Mouse (Mus musculus) layer of hippocampus, adult 8-10 months (tissue): ENCODE measurements around the gene Map3k10. TPM values are rescaled to one million over a fixed set of nuclear protein-coding genes. Genes with fewer than 3 reads are reported as not detected.
A peak's percentile ranks its signal among the peaks of the same experiment; 100 is the strongest.
"Not testable (repeated sequence)": the region's sequence is repeated elsewhere in the genome, so short reads cannot be mapped to it uniquely, and the experiment has no call there.

Experiments used
- DNase-seq, 2 experiments: peaks; one replicate each; pipeline ENCODE4 v3.0.0; 2022; ENCODE audit warnings: low spot score in 2 of 2
- total RNA-seq, 4 experiments: library from RNA; stranded (reverse); gene quantifications; 2 replicates each; pipeline ENCODE4 v1.2.4; 2022

Gene Map3k10
- total RNA-seq, 4 experiments from 2014 or later, result 140 to 155 (median 146) TPM

DNA sequence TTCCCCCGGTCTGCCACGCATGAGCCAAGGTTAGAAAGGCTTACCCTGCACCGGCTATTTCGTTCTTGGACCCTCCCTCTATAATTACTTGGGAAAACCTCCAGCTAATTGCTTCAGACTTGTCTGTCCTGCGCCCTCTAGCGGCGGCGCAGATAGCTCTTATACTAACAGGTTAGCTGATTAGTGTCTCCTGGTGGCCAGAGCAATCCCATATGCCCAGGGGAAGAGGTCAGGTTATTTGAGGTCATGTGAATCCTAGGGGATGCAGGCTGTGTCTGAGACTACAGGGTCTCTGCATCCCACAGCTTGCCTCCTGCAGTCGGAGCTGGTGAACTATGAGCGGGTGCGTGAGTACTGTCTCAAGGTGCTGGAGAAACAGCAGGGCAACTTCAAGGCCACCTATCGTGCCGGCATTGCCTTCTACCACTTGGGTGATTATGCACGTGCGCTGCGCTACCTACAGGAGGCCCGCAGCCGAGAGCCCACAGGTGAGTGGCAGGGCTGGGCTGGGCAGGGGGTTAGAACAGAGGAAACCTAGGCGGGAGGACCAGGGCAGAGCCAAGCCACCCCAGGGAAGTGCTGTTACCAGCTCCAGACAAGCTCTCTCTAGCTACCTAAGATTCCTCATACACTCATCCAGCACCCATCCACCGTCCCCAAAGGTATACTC lies 19.7 kb downstream of the Map3k10 start:
- peak; percentile 51 to 76 for DNase-seq

DNA sequence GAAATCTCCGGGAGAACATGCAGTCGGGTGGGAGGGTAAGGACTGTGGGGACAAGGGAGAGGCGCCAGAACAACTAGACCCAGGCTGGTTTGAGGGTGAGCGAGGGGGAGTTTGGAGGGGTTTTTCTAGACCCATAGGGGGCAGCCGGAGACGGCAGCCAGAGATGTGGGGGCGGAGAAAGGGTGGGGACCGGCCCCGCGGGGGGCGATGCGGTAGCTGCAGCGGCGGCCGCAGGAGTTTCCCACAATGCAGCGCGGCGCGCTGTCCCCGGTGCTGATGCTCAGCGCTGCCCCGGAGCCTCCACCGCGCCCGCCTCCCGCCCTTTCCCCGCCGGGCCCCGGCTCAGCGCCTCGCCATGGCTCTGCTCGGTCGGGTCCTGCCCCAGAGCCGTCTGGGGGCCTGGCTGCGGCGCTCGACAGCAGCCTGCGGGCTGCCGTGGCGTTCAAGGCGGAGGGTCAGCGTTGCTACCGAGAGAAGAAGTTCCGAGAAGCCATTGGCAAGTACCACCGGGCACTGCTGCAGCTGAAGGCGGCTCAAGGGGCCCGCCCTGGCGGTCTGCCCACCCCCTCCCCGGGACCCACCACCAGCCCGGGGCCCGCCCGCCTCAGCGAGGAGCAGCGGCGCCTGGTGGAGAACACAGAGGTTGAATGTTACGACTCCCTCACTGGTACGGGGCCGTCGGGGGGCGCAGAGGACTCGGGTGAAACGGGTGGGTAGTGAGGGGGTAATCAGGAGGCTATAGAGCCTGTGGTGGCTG lies 20.5 kb downstream of the Map3k10 start, which contains the start of gene Ttc9b:
TSS of gene Ttc9b (plus strand) at position 235 of the 757 bp plus-strand sequence.
- peak; percentile 52 to 67 for DNase-seq

DNA sequence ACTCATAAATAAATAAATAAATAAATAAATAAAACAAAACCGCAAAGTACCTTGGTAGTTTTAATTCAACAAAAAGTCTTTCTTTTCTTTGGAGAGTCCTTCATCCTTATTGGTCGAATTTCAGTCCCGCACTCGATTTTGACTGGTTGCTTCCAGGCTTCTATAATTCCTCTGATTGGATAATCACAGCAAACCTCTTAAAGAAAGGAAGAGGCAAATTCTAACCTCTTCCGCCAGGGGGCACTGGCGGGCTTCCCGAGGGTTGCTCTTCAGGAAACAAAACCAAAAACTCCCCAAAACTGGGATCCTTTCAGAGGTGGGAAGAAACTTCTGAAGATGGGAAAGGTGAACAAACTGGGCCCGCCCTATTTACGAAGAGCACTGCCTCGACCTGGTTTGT lies 23.4 kb downstream of the Map3k10 start:
- DNase-seq, result peak; percentile 64 to 76

DNA sequence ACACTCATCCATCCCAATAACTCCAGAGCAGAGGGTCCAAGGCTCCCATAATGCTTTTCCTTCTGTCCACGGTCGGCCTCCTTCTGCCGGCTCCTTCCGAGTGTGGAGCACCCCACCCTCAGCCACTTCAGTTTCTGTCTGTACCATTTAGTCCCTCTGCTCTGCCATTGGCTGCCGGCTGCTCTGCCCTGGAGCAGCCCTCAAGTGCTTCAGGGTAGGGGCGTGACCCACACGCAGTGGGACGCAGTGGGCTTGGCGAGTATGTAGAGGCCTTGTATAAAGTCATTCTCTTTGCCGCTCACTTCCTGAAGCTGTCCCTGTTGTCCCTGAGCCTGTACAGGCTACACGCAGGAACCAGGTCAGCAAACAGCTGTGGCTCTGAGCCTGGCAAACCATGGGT lies 24.7 kb downstream of the Map3k10 start:
- DNase-seq, result no peak

DNA sequence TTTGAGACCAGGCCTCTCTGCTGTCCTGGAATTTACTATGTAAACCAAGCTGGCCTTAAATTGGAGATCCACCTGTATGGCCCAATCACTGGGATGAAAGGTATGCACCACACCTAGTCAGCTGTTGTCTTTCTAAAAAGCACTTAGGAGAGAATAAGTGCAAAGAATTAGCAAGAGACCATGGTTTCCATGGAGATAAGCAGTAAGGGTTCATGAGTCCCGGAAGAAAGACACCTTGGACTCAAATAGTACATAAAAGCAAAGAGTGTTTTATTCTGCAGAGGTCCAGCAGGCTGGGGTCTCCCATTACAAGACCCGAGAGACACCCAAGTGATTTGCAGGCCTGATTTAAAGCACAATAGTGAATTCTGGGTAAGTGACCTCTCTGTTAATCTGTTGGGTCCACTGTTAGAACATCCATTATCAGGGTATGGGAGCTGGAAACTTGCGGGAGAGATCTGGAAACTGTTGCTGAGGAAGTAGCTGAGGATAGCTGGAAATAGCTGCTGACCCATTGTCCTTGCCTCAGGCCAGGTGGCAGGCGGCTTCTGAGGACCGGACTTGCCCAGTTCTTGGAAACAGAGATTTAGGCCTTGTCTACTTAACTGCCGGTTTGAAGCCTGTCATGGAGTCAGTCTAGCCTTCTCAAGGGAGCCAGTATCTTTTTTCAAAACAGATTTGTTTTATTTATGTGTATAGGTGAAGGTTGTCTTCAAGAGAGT lies 27.0 kb downstream of the Map3k10 start:
- DNase-seq, result no peak

DNA sequence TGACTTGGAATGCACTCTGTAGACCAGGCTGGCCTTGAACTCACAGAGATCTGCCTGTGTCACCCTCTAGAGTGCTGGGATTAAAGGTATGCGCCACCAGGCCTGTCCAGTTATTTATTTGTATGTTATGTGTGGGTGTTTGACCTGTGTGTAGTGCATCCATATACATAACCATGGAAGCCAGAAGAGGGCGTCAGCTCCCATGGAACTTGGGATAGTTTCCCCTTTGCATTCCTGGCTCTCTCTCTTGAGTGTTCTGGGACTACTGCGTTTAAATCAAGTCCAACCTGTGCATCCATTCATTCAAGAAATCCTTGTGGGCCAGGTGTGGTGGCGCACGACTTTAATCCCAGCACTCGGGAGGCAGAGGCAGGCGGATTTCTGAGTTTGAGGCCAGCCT lies 27.9 kb downstream of the Map3k10 start:
- DNase-seq, result no peak

DNA sequence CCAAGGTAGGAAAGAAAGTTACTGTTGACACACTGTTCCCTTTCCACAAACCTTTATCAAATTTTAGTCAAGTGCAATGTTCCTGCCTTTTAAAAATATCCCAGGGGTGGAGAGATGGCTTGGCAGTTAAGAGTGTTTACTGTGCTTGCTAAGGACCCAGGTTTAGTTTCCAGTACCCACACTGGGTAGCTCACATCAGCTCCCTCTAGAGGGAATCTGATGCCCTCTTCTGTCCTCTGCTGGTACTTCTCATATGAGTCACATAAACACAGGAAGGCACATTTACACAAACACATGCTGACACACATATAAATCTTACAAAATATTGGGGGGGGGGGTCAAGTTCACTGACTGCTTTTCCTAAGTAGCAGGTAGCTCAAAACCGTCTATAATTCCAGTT lies 29.9 kb downstream of the Map3k10 start:
- DNase-seq, result no peak

DNA sequence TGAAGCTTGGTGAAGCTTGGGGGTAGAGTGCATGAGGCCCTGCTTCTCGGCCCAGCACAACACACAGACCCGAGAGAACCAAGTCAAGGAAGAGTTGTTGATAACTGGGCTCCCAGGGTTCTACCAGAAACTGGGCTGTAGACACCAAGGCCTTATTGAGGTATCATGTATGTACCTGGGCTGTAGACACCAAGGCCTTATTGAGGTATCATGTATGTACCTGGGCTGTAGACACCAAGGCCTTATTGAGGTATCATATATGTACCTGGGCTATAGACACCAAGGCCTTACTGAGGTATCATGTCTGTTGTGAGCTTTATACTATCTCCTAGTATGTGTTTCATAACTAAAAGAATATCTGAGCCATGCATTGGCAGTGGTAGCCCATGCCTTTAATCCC lies 39.3 kb downstream of the Map3k10 start:
- not testable (repeated sequence) for DNase-seq

DNA sequence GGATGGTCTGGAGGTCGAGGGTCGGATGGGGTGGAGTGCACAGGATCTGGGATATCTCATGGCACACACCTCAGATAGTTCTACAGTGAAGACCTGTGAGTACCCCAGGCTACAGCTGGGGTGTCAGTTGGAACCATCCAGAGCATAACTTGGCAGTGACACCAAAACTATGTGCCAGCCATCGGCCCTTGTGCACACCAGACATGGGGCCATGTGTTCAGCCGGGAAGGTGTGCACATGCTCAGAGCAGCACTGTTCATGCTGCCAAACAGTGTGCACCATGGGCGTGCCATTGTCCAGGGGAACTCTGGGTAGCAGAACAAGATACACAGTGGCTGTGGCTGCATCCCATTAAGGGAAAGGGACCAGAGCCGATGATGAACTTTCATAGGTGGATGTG lies 39.7 kb downstream of the Map3k10 start:
- no peak for DNase-seq

DNA sequence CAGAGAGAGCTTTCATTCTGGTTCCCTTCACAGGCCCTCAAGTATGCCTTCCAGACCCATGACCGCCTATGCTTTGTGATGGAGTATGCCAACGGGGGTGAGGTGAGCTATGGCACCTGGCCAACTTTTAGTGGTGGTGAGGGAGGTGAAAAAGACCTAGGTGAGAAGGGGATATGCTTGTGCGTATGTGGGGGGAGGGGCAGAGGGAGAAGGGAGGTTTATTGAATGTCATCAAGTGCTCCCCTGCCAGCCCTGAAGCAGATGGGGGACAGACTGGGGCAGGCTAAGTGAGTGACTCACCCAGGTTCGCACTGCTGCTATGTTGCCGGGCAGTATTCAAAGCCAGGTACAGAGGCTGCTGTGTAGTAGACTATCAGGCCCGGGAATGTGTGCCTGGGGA lies 41.2 kb downstream of the Map3k10 start:
- DNase-seq, result no peak

DNA sequence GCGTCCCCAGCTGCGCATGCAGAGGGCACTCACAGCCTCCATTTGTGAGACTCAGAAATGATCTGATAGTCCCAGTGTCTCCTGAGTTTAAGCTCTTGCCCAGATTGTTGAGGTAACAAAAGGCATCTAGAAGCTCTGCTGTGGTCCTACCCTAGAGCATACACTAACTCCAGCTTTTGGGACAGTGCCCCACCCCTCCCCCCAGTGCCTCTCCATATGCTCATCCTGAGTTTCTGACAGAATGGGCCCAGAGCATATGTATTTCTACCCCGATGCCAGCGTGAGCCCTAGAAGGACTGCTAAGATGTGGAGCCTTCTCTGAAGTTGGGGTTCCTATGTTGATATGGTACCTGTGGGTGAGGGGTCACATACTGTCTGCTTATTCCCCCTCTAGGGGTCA lies 43.0 kb downstream of the Map3k10 start:
- DNase-seq, result no peak

DNA sequence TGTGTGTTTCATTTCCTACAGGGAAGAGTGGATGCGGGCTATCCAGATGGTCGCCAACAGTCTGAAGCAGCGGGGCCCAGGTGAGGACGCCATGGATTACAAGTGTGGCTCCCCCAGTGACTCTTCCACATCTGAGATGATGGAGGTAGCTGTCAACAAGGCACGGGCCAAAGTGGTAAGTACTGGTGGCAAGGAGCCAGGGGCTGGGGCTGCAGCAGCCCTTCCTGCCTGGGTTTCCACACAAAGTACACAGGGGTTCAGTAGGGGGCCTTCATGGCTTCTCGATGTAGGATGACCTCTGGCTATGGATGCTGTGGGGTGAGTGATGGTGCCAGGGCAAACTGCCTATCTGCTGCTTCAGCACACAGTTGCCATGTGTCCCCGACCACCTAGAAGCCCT lies 45.6 kb downstream of the Map3k10 start:
- not testable (repeated sequence) for DNase-seq

DNA sequence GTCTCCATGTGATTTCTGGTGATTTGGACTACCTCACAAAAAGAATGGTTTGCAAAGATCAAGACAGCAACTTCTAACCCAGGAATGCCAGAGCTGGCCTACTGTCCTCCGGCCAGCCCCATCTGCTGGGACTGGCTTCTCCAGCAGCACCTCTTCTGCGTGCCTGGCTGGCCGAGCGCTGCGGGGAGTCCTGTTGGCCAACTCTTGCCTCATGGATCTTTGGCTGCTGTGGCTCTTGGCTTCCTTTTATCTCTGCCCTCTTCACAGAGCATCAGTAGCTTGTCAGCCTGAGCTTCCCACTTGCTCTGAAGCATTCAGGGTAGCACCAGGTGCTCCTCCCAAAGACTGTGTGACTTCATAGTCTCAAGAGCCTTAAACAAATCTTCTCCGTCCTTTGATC lies 46.2 kb downstream of the Map3k10 start:
- no peak for DNase-seq

DNA sequence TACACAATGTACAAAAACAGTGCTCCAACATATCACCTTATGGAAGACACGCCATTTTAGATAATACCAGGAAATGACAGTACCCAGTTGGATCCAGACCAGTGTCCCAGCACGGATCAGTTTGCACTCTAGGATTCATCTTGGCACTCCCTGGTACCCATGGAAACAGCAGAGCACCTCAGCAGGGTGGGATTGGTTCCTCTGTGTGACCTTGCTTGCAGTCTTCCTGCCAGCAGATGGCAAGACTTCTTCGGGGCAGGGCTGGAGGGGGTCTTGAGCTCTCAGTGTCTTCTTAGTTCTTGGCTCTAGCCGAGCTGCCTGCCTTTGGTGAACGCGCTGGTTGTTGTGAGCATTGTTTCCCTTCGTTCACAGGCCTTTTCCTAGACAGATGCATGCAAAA lies 46.7 kb downstream of the Map3k10 start:
- DNase-seq, result no peak

DNA sequence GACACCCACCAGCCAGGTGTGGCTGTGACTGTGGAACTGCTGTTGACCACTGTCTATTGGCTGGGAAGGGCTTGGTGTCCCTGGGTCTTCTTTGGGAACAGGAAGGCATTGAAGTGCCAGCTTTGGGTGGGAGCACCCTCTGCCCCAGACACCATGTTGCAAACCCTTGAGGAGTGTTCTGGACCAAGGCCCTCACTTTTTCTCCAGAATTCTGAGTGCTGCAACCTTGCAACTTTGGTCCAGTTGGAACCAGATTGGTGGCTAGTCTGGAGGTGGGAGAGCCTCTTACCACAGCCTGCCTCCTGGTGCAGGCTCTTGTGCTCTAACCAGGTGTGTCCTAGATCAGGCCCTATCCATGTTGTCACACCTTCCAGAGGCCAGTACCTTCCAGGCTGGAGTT lies 49.4 kb downstream of the Map3k10 start:
- no peak for DNase-seq

DNA sequence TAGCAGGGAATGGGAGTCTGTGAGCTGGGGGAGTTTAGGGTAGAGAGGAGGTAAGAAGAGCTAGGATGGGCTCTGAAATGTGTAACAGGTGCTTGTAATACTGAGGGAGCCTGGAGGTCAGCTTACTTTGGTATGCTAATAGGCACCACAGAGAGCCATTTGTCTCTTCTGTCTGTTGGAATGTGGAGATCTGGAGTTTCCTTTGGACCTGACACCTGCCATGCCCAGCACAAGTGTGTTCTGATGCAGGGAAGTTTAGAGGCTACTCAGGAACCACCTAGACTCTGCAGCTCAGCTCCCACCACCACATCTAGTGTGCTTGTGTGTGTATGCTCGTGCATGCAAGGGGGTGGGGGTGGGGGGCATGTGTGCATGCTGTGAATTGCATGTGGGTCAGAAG lies 52.2 kb downstream of the Map3k10 start:
- DNase-seq, result no peak

DNA sequence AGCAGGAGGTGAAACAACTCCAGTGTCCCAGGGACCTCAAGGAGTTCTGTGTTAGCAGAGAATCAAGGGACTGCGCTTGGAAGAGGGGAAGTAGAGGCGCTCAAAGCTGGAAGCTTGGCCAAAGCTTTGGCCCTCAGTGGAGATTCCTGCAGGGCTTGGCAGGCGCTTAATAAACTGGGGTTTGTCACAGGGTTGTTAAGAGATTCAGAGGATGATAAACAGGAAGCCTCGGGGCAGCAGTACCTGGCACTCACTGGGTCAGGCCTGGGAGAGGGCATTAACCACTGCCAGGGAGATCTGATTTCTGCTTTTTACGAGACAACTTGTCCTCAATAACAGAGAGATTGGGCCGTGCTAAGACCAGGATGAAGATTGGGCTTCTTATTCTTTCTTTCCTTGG lies 53.4 kb downstream of the Map3k10 start:
- no peak for DNase-seq

DNA sequence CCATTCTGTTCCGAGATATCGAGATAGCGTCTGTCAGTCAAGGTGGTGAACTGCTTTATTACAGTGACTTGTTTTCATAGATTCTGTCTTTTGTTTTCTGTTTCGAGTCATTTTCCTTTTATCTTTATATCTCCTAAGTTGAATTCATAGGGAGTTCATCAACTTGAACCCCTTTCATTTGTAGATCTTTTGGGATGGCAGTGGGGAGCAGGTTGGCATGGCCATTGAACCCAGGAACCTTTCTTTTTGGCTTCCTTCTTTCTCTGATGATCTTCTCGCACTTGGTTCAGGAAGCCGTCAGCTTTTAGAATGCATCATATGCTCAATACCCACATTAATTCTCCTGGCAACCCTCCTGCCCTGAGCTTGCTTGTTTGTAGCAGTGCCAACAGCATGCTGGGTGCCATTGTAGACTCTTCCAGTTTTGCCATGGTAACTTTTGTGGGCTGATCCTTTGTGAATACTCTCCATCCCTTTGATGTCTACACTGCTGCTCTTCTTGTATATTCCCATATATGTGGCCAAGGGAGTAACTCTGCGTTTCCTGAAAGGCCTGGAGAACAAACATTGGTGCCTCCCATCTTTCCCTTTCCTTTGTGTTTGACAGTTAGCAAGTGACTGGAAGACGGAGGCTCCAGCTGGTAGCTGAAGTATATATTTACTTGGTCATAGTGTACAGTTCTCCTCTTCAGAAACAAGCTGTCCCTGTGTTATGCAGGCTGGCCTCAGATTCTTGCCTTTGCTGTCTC lies 60.5 kb downstream of the Map3k10 start:
- DNase-seq, result peak; percentile 65 to 72

DNA sequence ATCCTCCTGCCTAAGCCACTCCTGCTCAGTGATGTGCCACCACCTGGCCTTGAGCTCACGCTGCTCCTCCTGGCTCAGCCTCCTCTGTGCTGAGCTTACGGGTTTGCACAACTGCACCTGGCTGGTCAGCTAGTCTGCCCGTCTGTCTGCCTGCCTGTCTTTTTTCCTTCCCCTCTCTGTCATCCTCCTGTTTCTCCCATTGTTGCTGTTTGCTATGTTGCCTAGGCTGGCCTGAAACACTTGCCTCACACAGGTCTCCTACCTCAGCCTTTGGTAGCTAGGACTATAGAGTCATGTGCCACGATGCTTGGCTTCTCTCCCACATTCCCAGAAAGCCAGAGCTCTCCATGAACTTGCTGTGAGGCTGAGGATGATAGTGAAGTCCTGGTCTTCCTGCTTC lies 61.5 kb downstream of the Map3k10 start:
- DNase-seq, result no peak

DNA sequence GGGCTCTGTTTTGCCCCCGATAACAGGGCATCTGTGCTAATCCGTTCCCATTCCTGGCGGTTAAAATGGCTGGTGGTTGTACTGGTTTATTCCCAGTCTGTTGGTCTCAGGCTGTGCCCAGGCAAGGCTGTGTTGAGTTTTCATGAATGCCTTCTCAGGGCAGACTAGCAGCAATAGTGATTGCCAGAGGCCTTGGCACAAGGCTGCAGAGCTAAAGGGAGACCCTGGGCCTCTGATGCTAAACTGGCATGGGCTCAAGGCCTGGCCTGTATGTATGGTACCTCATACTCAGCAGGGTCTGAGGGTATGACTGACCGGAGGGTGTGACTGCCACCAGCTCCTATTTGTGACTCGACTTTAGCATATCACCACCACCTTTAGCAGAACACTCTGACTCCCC lies 63.5 kb downstream of the Map3k10 start:
- DNase-seq, result no peak

DNA sequence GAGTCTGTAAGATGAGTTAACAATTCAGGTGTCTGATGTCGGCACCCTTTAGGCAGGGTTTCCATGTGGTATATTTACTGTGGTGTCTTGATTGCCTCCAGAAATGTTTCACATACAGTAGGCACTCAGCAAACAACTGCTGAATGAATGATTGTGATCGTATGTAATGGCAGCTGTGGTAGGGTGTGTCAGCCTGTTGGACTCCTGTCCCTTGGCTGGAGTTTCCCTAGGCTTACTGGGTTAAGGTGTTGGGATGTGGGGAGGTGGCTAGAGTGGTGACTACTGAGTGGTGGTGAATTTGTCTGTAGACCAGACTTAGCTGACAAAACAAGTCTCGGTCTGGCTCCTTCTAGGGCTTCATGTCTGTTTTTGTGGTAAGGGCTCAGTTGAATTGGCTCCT lies 64.0 kb downstream of the Map3k10 start:
- no peak for DNase-seq

DNA sequence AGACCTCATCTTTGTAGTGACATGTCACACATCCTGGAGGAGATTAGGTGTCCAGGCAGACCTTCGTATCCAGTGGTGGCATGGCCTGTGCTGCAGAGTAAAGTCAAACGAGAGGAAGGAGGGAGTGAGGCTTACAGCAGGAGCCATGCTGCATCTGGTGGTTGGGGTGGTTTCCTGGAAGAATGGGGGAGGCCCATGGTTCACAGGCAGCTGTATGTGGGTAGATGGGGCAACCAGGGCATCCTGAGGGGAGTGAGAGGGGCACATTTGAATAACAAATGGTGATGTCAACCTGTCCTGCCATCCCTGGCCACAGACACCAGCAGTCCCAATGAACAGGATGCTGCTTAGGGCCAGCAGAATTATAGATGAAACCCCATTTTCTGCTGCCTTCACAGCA lies 64.7 kb downstream of the Map3k10 start:
- DNase-seq, result no peak
